Mouse (Mus musculus) stomach, postnatal 0 days (tissue): ENCODE measurements at regions not wholly inside any gene's neighbourhood (a gene's known extent, or its start where the extent isn't known, plus 50 kb on each side); places are given as distances from the start of the nearest gene placed in this dataset.

Source experiments
- ATAC-seq: fragments of 200-750 bp; cut with Nextera tagmentation; 2 replicates; pipeline ENCODE4 v1.8.0; 2017; ENCODE audit not compliant: low FRiP score, low TSS enrichment
- DNase-seq: peaks from one replicate; pipeline ENCODE4 v3.0.0-alpha.2; 2016; ENCODE audit warnings: low spot score
- H3K27ac ChIP-seq: fragments of 300-500 bp; sonication (generic); replicated peaks from 2 replicates; pipeline ENCODE4 v1.5.1; 2014; ENCODE audit warnings: mild to moderate bottlenecking, control low read depth
- H3K27me3 ChIP-seq: fragments of 300-500 bp; sonication (generic); 2 replicates; pipeline ENCODE4 v1.6.1; 2014; ENCODE audit warnings: low read length; ENCODE audit not compliant: control insufficient read depth, insufficient read depth
- H3K36me3 ChIP-seq: fragments of 300-500 bp; sonication (generic); 2 replicates; pipeline ENCODE4 v1.6.1; 2014; ENCODE audit warnings: low read length, mixed read lengths; ENCODE audit not compliant: control insufficient read depth, insufficient read depth
- H3K4me1 ChIP-seq: fragments of 300-500 bp; sonication (generic); replicated peaks from 2 replicates; pipeline ENCODE4 v1.6.1; 2014; ENCODE audit warnings: antibody characterized with exemption; ENCODE audit not compliant: control insufficient read depth, insufficient read depth
- H3K4me2 ChIP-seq: fragments of 300-500 bp; sonication (generic); replicated peaks from 2 replicates; pipeline ENCODE4 v1.6.1; 2014; ENCODE audit warnings: low read depth, mild to moderate bottlenecking, control low read depth, moderate library complexity
- H3K4me3 ChIP-seq: fragments of 300-500 bp; sonication (generic); 2 replicates; pipeline ENCODE4 v1.5.1; 2014; ENCODE audit warnings: low read depth, low read length, control low read depth
- H3K9ac ChIP-seq: fragments of 300-500 bp; sonication (generic); 2 replicates; pipeline ENCODE4 v1.6.1; 2014; ENCODE audit warnings: mild to moderate bottlenecking, low read length, control low read depth, mixed read lengths
- H3K9me3 ChIP-seq: fragments of 300-500 bp; sonication (generic); 2 replicates; pipeline ENCODE4 v1.6.1; 2016; ENCODE audit warnings: low read length; ENCODE audit not compliant: control insufficient read depth
- CTCF ChIP-seq: IDR thresholded peaks from 2 replicates; pipeline ENCODE4 v1.5.1; 2016; ENCODE audit warnings: antibody characterized with exemption, low read depth, mild to moderate bottlenecking, moderate library complexity
- EP300 ChIP-seq: optimal IDR thresholded peaks from 2 replicates; pipeline ENCODE3; 2016; ENCODE audit warnings: antibody characterized with exemption
- WGBS: fragments of 180-500 bp; shearing (Covaris S2); extraction: QIAGEN DNeasy Blood & Tissue Kit; methylation state at CpG from one replicate; pipeline ENCODE4 v1.1.7; 2014; 5-methylcytosine and 5-hydroxymethylcytosine counted together

DNA sequence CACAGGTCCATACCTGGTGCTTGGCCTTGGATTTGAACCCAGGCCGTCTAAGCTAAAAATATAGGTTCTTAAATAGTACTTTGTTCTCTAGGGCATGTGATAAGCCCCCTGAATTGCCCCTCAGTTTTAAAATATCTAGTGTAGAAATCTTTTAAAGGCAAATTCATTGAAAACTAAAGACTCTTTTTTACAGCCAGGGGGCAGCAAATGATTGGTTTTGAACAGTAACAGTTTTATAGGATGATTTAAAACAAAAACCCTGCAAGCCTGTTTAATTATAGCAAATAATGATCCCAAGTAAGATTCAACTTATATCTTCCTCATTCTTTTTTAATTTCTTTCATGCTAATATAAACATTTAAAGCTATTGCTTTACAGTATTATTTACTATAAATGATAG is 58.9 kb upstream of the Fam92a start:
- no peak for DNase-seq
- H3K4me2 ChIP-seq: no peak overlapping the region

More for the DNA sequence above, 58.9 kb upstream of the Fam92a start:
- H3K4me3 ChIP-seq: no peak overlapping the region
- TF ChIP-seq CTCF (peak; percentile 51), EP300 (no peak)
- no peaks in the 10 kb centered on the region for H3K4me1 ChIP-seq
- H3K27ac ChIP-seq: no peak overlapping the region
- 74% methylated on average over 1 of the region's 1 CpGs for WGBS
- no peak overlapping the region for H3K9ac ChIP-seq
- no peaks in the 10 kb centered on the region for H3K27me3 ChIP-seq
- no peak for ATAC-seq
- H3K36me3 ChIP-seq: no peaks in the 10 kb centered on the region
- H3K9me3 ChIP-seq: no peaks in the 10 kb centered on the region
